Mouse (Mus musculus) hindbrain, embryonic 14.5 days (tissue): ENCODE measurements around the gene Drd5. TPM values are rescaled to one million over a fixed set of nuclear protein-coding genes. Genes with fewer than 3 reads are reported as not detected.

Experiments used
- ATAC-seq: fragments of 200-750 bp; cut with Nextera tagmentation; 2 replicates; pipeline ENCODE4 v1.8.0; 2017; ENCODE audit warnings: moderate number of reproducible peaks, mild to moderate bottlenecking, moderate TSS enrichment, moderate library complexity; ENCODE audit not compliant: low FRiP score
- DNase-seq: peaks from one replicate; pipeline ENCODE4 v3.0.0-alpha.2; 2015; ENCODE audit warnings: low spot score
- H3K27ac ChIP-seq: fragments of 300-500 bp; sonication (generic); 2 replicates; pipeline ENCODE4 v1.5.1; 2014; ENCODE audit warnings: mild to moderate bottlenecking, moderate library complexity
- H3K27me3 ChIP-seq: fragments of 300-500 bp; sonication (generic); 2 replicates; pipeline ENCODE4 v1.6.1; 2014; ENCODE audit warnings: mild to moderate bottlenecking, low read length, mixed read lengths; ENCODE audit not compliant: control insufficient read depth, insufficient read depth
- H3K36me3 ChIP-seq: fragments of 300-500 bp; sonication (generic); replicated peaks from 2 replicates; pipeline ENCODE4 v1.6.1; 2014; ENCODE audit not compliant: control insufficient read depth, insufficient read depth
- H3K4me1 ChIP-seq: fragments of 300-500 bp; sonication (generic); replicated peaks from 2 replicates; pipeline ENCODE4 v1.6.1; 2014; ENCODE audit warnings: antibody characterized with exemption, low read length, mixed read lengths; ENCODE audit not compliant: control insufficient read depth, insufficient read depth
- H3K4me2 ChIP-seq: fragments of 300-500 bp; sonication (generic); replicated peaks from 2 replicates; pipeline ENCODE4 v1.6.1; 2014; ENCODE audit warnings: mild to moderate bottlenecking, moderate library complexity
- H3K4me3 ChIP-seq: fragments of 300-500 bp; sonication (generic); replicated peaks from 2 replicates; pipeline ENCODE4 v1.5.1; 2014; ENCODE audit warnings: mild to moderate bottlenecking, low read length
- H3K9ac ChIP-seq: fragments of 300-500 bp; sonication (generic); 2 replicates; pipeline ENCODE4 v1.6.1; 2014
- H3K9me3 ChIP-seq: fragments of 300-500 bp; sonication (generic); 2 replicates; pipeline ENCODE4 v1.6.1; 2016; ENCODE audit warnings: low read length; ENCODE audit not compliant: control insufficient read depth
- WGBS: fragments of 180-500 bp; shearing (Covaris S2); extraction: QIAGEN DNeasy Blood & Tissue Kit; methylation state at CpG from one replicate; pipeline ENCODE4 v1.1.7; 2014; 5-methylcytosine and 5-hydroxymethylcytosine counted together
- polyA plus RNA-seq: library from polyadenylated mRNA; unstranded; fragments of >200 nt; fragmentation: Nextera tagmentation; extraction: Ambion mirVana; gene quantifications from 2 replicates; pipeline ENCODE4 v1.2.1, GENCODE M21; 2014

The Drd5 gene
- polyA plus RNA-seq, 1 experiment from 2014 or later = 0.46 TPM

DNA sequence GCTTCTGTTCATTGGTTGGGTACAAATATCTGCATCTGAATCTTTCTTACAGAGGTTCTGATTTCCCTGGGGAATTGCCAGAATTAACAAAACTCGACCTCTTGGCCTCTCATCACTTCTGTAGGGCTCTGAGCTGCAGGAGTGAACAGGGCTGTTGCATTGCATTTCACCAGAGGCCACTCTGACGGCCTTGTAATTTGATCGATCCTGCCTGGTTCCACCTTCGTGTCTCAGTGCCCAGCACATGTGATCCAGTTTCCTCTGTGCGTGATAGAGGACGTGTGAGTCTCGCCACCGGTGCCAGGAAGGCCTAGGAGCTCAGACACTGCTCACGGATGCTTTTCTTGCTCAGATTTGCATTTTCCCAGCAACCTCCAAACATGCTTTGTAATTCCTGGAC is 33.4 kb upstream of the Drd5 start:
- Histone ChIP-seq H3K27me3 (peaks cover 6% of the 10 kb centered on the region; the same call in 1 of the 2 replicates), H3K27ac (no peak overlapping the region), H3K4me3 (no peak overlapping the region), H3K4me1 (no peaks in the 10 kb centered on the region), H3K36me3 (no peaks in the 10 kb centered on the region), H3K4me2 (no peak overlapping the region), H3K9me3 (no peaks in the 10 kb centered on the region), H3K9ac (no peak overlapping the region)
- no peak for ATAC-seq
- 73% methylated on average over 9 of the region's 9 CpGs for WGBS
- no peak for DNase-seq

DNA sequence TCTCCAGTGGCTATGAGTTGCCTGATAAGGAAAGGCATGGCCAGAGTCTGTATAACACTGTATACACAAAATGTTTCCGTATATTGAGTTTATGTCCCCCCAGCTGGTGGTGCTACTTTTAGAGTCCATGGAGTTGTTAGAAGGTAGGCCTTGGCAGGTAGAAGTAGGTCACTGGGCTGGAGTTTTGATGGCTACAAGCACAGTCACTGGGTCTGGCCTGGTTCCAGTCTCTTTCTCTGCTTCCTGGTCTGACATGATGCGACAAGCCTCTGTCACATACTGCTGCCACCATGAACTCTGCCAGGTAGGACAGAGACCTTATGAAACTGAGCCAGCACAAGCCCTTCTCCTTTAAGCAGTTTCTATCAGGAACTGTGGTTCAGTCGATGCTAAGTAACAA is 30.7 kb upstream of the Drd5 start:
- no peak for DNase-seq
- ATAC-seq = no peak
- H3K36me3 ChIP-seq = no peaks in the 10 kb centered on the region
- no peaks in the 10 kb centered on the region for H3K4me1 ChIP-seq
- H3K27ac ChIP-seq = no peak overlapping the region
- H3K9me3 ChIP-seq = no peaks in the 10 kb centered on the region
- WGBS = 89% methylated on average over 3 of the region's 3 CpGs
- no peak overlapping the region for H3K9ac ChIP-seq
- no peak overlapping the region for H3K4me2 ChIP-seq
- H3K4me3 ChIP-seq = no peak overlapping the region
- H3K27me3 ChIP-seq = no peaks in the 10 kb centered on the region

DNA sequence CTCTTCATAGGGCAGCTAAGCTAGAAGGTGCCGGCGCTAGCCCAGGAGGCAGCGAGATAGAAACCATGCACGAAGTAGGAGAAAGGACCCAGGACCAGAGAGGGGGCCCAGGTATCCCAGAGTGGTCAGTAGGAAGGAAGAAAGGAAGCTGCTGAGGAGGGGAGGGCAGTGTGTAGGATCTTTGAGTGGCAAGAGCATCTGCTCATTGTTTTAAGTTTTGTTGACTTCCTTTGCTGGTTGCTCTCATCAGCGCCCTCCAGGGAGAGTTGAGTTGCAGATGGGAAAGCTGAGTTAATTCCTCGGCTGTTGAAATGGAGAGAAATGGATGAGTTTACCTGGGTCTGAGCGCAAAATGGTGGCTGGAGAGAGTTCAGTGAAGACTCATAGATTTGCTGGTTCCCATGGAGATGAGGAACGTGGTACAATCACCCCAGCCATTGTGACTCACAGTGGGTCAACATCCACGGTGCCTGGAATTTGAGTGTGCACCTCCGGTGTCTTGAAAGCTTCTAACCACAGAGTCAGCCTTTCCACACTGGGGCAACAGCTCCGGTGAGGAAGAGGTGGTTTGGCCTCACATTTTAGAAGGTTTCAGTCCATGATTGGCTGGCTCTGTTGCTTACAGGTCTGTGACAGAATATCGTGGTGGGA is 17.3 kb upstream of the Drd5 start:
- H3K4me3 ChIP-seq = no peak overlapping the region
- H3K36me3 ChIP-seq = no peaks in the 10 kb centered on the region
- no peak overlapping the region for H3K4me2 ChIP-seq
- no peaks in the 10 kb centered on the region for H3K4me1 ChIP-seq
- WGBS = 92% methylated on average over 12 of the region's 12 CpGs
- no peaks in the 10 kb centered on the region for H3K27me3 ChIP-seq
- ATAC-seq (no peak), DNase-seq (no peak)
- H3K9ac ChIP-seq = no peak overlapping the region
- H3K9me3 ChIP-seq = no peaks in the 10 kb centered on the region
- H3K27ac ChIP-seq = no peak overlapping the region

DNA sequence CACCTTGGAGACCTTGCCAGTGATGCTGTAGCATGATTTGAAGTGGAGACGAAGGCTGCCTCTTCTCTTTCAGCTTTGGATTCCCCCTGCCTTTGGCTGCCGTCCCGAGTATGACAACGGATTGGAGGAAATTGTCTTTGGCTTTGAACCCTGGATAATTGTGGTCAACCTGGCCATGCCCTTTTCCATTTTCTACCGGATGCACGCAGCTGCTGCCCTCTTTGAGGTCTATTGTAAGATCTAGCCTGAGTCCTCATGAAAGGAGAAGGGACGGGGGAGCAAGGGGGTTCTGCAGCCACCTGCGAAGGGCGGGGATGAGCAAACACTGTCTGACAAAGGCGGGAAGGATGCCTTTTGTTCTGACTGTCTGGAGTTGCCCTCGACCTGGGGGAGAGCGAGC is 16.5 kb upstream of the Drd5 start:
- Histone ChIP-seq H3K9me3 (no peaks in the 10 kb centered on the region), H3K27me3 (no peaks in the 10 kb centered on the region), H3K36me3 (no peaks in the 10 kb centered on the region), H3K4me1 (no peaks in the 10 kb centered on the region), H3K4me2 (no peak overlapping the region), H3K27ac (no peak overlapping the region), H3K4me3 (no peak overlapping the region), H3K9ac (no peak overlapping the region)
- WGBS = 17% methylated on average over 12 of the region's 12 CpGs
- ATAC-seq = no peak
- DNase-seq = no peak

DNA sequence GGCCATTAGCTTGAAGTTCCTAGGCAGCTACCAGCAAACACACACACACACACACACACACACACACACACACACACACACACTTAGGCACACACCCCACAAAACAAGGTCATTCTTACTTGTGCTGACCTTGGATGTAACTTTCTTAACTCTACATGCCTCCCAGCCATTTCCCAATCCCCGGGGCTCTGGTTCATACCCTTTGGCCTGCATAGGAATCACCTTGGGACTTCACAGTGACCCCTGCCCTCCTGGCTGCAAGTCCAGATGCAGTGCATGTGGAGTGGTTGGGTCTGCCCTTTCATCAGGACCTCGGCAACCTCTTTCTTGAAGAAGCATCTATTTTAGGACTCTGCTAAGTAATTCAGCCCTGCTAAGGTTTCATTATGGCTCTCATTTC is 13.9 kb upstream of the Drd5 start:
- WGBS = 77% methylated on average over 2 of the region's 2 CpGs
- Histone ChIP-seq H3K4me3 (no peak overlapping the region), H3K4me1 (no peaks in the 10 kb centered on the region), H3K9me3 (no peaks in the 10 kb centered on the region), H3K36me3 (no peaks in the 10 kb centered on the region), H3K9ac (no peak overlapping the region), H3K27me3 (no peaks in the 10 kb centered on the region), H3K27ac (no peak overlapping the region), H3K4me2 (no peak overlapping the region)
- no peak for ATAC-seq
- DNase-seq = no peak

GRCm38 (mm10) chr5:38307255-38308101 is 11.7 kb upstream of the Drd5 start:
- peak overlapping the region; percentile 56 for H3K4me2 ChIP-seq
- peak overlapping the region; percentile 37; the same call in 1 of the 2 replicates for H3K9ac ChIP-seq
- no peaks in the 10 kb centered on the region for H3K4me1 ChIP-seq
- H3K4me3 ChIP-seq = peak overlapping the region; percentile 27
- H3K27me3 ChIP-seq = no peaks in the 10 kb centered on the region
- DNase-seq = peak; percentile 97
- ATAC-seq = peak; percentile 88
- H3K9me3 ChIP-seq = no peaks in the 10 kb centered on the region
- WGBS = 10% methylated on average over 26 of the region's 26 CpGs
- no peak overlapping the region for H3K27ac ChIP-seq
- no peaks in the 10 kb centered on the region for H3K36me3 ChIP-seq

- Histone ChIP-seq H3K4me3 (no peak overlapping the region), H3K9me3 (no peaks in the 10 kb centered on the region), H3K27me3 (no peaks in the 10 kb centered on the region), H3K9ac (no peak overlapping the region), H3K4me2 (no peak overlapping the region), H3K4me1 (no peaks in the 10 kb centered on the region), H3K36me3 (no peaks in the 10 kb centered on the region), H3K27ac (no peak overlapping the region)
- DNase-seq (peak; percentile 49), ATAC-seq (peak; percentile 28; the same call in 1 of the 2 replicates)
- 57% methylated on average over 5 of the region's 5 CpGs for WGBS
Measured at GRCm38 (mm10) chr5:38308873-38309272, 10.3 kb upstream of the Drd5 start.

- H3K9ac ChIP-seq = no peak overlapping the region
- H3K9me3 ChIP-seq = no peaks in the 10 kb centered on the region
- no peak for DNase-seq
- ATAC-seq = no peak
- H3K4me1 ChIP-seq = no peaks in the 10 kb centered on the region
- WGBS = 82% methylated on average over 3 of the region's 3 CpGs
- H3K27ac ChIP-seq = no peak overlapping the region
- no peak overlapping the region for H3K4me3 ChIP-seq
- no peak overlapping the region for H3K4me2 ChIP-seq
- no peaks in the 10 kb centered on the region for H3K27me3 ChIP-seq
- no peaks in the 10 kb centered on the region for H3K36me3 ChIP-seq
Measured at GRCm38 (mm10) chr5:38309795-38310194, 9.4 kb upstream of the Drd5 start.

DNA sequence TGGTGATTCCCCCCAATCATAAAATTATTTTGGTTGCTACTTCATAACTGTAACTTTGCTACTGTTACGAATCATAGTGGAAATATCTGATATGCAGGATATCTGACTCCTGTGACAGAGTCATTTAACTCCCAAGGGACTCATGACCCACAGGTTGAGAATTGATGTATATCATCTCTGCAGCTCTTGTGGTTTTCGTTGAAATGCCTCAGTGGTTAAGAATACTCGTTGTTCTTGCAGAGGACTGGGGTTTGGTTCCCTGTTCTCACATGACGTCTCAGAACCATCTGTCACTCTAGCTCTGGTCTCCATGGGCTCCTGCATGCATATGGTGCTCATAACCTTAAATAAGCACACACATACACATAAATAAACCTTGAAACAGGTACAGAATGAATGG is 14.2 kb downstream of the Drd5 start:
- no peaks in the 10 kb centered on the region for H3K4me1 ChIP-seq
- H3K4me2 ChIP-seq = no peak overlapping the region
- no peak overlapping the region for H3K4me3 ChIP-seq
- H3K9me3 ChIP-seq = no peaks in the 10 kb centered on the region
- no peak for DNase-seq
- H3K9ac ChIP-seq = no peak overlapping the region
- no peaks in the 10 kb centered on the region for H3K36me3 ChIP-seq
- 83% methylated on average over 4 of the region's 4 CpGs for WGBS
- no peak for ATAC-seq
- no peak overlapping the region for H3K27ac ChIP-seq
- H3K27me3 ChIP-seq = no peaks in the 10 kb centered on the region
